Mouse (Mus musculus) heart, embryonic 13.5 days (tissue): ENCODE results near the gene Setdb2. TPM values are rescaled to one million over a fixed set of nuclear protein-coding genes. Genes with fewer than 3 reads are reported as not detected.

Source experiments
- ATAC-seq: fragments of 200-750 bp; cut with Nextera tagmentation; 2 replicates; pipeline ENCODE4 v1.8.0; 2017; ENCODE audit warnings: moderate TSS enrichment; ENCODE audit not compliant: insufficient number of reproducible peaks, low FRiP score, low TSS enrichment; ENCODE audit errors: extremely low read depth
- H3K27ac ChIP-seq: fragments of 300-500 bp; sonication (generic); replicated peaks from 2 replicates; pipeline ENCODE4 v1.5.1; 2015; ENCODE audit warnings: moderate library complexity, mild to moderate bottlenecking, inconsistent platforms
- H3K27me3 ChIP-seq: fragments of 300-500 bp; sonication (generic); replicated peaks from 2 replicates; pipeline ENCODE4 v1.6.1; 2015; ENCODE audit warnings: mild to moderate bottlenecking, inconsistent platforms
- H3K36me3 ChIP-seq: fragments of 300-500 bp; sonication (generic); 2 replicates; pipeline ENCODE4 v1.6.1; 2015; ENCODE audit warnings: mild to moderate bottlenecking, inconsistent platforms
- H3K4me1 ChIP-seq: fragments of 300-500 bp; sonication (generic); 2 replicates; pipeline ENCODE4 v1.6.1; 2015; ENCODE audit warnings: inconsistent platforms
- H3K4me2 ChIP-seq: fragments of 300-500 bp; sonication (generic); 2 replicates; pipeline ENCODE4 v1.6.1; 2015; ENCODE audit warnings: inconsistent platforms, mild to moderate bottlenecking, moderate library complexity
- H3K4me3 ChIP-seq: fragments of 300-500 bp; sonication (generic); 2 replicates; pipeline ENCODE4 v1.5.1; 2015; ENCODE audit warnings: moderate library complexity, mild to moderate bottlenecking, inconsistent platforms
- H3K9ac ChIP-seq: fragments of 300-500 bp; sonication (generic); 2 replicates; pipeline ENCODE4 v1.6.1; 2015; ENCODE audit warnings: inconsistent platforms, mild to moderate bottlenecking, moderate library complexity
- H3K9me3 ChIP-seq: fragments of 300-500 bp; sonication (generic); 2 replicates; pipeline ENCODE4 v1.6.1; 2016; ENCODE audit warnings: inconsistent platforms
- WGBS: fragments of 180-500 bp; shearing (Covaris S2); methylation state at CpG from one replicate; pipeline ENCODE4 v1.1.7; 2015; ENCODE audit warnings: mixed read lengths; 5-methylcytosine and 5-hydroxymethylcytosine counted together
- polyA plus RNA-seq: library from polyadenylated mRNA; unstranded; fragments of >200 nt; fragmentation: Nextera tagmentation; extraction: Ambion mirVana; gene quantifications from 2 replicates; pipeline ENCODE4 v1.2.1, GENCODE M21; 2015

The Setdb2 gene
- polyA plus RNA-seq = 8.0 and 8.5 TPM in 2 replicates

DNA sequence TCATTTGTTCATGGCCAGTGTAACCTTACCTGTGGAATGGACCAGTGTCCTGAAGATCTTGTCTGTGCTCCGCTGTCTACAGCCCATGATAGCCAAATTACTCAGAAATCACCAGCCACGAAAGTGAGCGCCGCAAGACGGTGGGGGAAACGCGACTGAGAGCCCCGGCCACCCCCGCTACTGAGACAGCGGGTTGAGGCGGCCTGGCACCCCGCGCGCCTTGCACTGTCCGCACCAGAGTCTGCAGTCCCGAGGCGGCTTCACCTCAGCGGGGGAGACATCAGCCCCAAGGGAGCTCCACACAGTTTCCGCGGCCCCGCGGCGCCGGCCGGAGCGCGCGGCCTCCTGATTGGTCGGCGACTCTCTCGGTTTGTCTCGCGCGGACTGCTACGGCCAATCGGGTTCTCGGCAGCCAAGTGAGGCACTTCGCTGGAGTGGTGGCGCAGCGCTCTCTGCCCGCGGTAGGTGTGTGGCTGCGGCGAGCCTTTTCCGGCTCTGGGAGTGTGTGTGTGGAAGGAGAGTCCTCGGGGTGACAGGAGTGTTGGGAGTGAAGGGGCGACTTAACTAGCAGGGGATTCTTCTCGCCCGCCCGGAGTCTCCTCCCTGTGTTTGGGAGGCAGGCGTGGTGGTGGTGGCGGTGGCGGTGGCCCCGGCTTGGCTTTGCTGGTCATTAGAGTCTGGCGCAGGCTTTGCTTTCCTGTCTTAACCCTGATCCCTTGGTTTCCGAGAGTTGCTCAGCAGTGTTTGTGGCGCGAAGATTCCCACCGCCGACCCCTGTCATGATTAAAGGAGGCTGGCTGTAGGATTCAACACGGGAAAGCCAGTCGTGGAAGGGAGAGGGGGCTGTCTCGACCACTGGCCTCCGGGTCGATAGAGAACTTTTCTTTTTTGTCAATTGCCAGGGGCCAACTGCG, at the start of gene Setdb2, which contains the start of gene Cab39l:
Setdb2 (minus strand) TSS at position 327 of the 914 bp plus-strand sequence.
Cab39l (plus strand) TSS at position 415 of the 914 bp plus-strand sequence.
- Histone ChIP-seq H3K27ac (peak within 1 kb of the TSS; percentile 91), H3K27me3 (no peaks in the 10 kb centered on the region), H3K4me1 (peaks cover 14% of the 10 kb centered on the region), H3K4me2 (peak within 1 kb of the TSS; percentile 88), H3K36me3 (no peaks in the 10 kb centered on the region), H3K4me3 (peak within 1 kb of the TSS; percentile 89), H3K9ac (peak within 1 kb of the TSS; percentile 93), H3K9me3 (no peaks in the 10 kb centered on the region)
- under 1% methylated on average over 65 of the region's 66 CpGs for WGBS
- peak; percentile 100 for ATAC-seq

DNA sequence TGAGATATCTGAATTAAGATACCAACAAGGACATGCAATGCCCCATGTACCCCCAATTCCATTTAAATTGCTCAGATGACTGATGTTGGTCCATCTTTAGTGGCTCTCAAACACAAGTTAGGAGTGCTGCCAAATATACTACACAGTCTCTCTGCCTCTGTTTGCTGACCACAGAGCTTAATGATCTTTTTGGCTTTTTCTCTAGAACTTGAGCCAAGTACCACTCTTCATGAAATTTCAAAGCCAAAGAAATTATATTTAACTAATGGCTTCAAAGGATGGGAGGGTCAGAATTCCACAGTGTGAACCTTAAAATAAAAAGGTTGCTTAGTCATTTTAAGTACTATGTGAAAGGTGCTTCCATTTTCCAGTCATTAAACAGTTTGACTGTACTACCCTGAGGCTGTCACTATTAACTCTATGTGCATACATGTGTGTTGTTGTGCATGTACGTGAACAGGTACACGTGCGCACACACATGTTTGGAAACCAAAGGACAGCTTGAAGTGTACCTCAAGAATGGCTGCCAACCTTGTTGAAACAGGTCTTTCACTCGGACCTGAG, 44.6 kb upstream of the Setdb2 start:
- no peak overlapping the region for H3K27ac ChIP-seq
- WGBS = 79% methylated on average over 4 of the region's 4 CpGs

DNA sequence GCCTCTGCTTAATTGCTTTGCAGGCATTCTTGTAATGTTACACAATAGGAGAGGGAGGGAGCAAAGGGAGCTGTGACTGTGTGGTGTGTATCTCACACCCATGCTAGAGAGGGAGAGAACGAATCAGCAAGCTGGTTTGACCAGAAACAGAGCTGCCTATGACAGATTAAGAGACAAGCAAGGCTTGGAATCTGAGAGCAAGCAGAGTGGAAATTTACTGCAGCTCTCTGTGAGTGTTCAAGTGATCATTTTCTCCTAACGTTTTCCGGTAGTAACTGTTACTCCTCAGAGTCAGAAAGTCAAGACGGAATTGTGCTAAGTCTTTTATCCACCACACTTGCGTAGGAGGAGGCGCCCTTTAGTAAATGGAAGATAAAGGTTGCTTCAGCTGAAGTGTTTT, 38.0 kb upstream of the Setdb2 start:
- Histone ChIP-seq H3K9me3 (no peaks in the 10 kb centered on the region), H3K4me1 (peaks cover 13% of the 10 kb centered on the region), H3K4me3 (peak overlapping the region; percentile 36), H3K36me3 (no peaks in the 10 kb centered on the region), H3K9ac (peak overlapping the region; percentile 63), H3K27me3 (no peaks in the 10 kb centered on the region), H3K27ac (peak overlapping the region; percentile 72), H3K4me2 (peak overlapping the region; percentile 61)
- no peak for ATAC-seq
- 19% methylated on average over 6 of the region's 6 CpGs for WGBS

More for the DNA sequence above, 44.6 kb upstream of the Setdb2 start:
- ATAC-seq = no peak
- no peak overlapping the region for H3K4me3 ChIP-seq
- H3K9ac ChIP-seq = no peak overlapping the region
- H3K4me2 ChIP-seq = no peak overlapping the region
- no peaks in the 10 kb centered on the region for H3K4me1 ChIP-seq
- H3K36me3 ChIP-seq = no peaks in the 10 kb centered on the region
- no peaks in the 10 kb centered on the region for H3K9me3 ChIP-seq
- no peaks in the 10 kb centered on the region for H3K27me3 ChIP-seq

DNA sequence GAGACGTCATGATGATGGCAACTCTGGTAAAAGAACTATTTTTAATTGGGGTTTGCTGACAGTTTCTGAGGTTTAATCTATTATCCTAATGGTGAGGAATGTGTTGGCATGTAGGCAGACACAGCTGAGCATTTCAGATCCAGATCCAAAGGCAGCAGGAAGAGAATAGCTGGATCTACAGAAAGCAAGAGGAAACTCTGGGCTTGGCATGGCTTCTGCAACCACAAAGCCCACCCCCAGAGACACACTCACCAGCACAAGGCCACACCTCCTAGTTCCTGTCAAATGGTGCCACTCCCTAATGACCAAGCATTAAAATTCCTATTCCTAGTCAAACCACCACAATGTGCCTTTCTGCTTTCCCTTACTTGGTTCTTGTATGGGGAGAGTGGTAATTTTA, 30.1 kb upstream of the Setdb2 start:
- ATAC-seq = no peak
- 84% methylated on average over 1 of the region's 1 CpGs for WGBS
- no peaks in the 10 kb centered on the region for H3K9me3 ChIP-seq

DNA sequence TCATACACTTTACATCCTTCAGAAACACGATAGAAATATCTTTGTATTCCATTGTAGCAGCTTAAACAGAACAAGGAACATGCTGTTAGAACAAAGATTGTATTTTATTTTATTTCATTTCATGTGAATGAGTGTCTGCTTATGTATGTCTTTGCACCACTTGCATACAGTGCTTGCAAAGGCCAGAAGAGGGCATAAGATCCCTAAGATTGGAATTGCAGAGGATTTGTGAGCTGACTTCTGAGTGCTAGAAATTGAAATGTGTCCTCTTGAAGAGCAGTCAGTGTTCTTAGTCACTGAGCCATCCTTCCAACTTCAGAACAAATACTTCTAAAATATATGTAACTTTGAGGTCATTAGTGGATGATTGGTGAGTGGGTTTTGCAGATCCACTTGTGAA, 27.1 kb upstream of the Setdb2 start:
- no peak for ATAC-seq
- H3K4me1 ChIP-seq = peaks cover 6% of the 10 kb centered on the region; the same call in 1 of the 2 replicates
- H3K4me2 ChIP-seq = no peak overlapping the region
- no peak overlapping the region for H3K9ac ChIP-seq
- no peaks in the 10 kb centered on the region for H3K27me3 ChIP-seq
- no peaks in the 10 kb centered on the region for H3K9me3 ChIP-seq
- 53% methylated on average over 1 of the region's 1 CpGs for WGBS
- no peak overlapping the region for H3K4me3 ChIP-seq
- H3K36me3 ChIP-seq = 0 out of 2 replicates have a peak, but pooled peaks cover 3% of the 10 kb centered on the region
- no peak overlapping the region for H3K27ac ChIP-seq

More for the DNA sequence above, 30.1 kb upstream of the Setdb2 start:
- H3K4me1 ChIP-seq = peaks cover 6% of the 10 kb centered on the region; the same call in 1 of the 2 replicates
- no peak overlapping the region for H3K9ac ChIP-seq
- H3K4me2 ChIP-seq = no peak overlapping the region
- no peak overlapping the region for H3K27ac ChIP-seq
- no peaks in the 10 kb centered on the region for H3K27me3 ChIP-seq
- no peak overlapping the region for H3K4me3 ChIP-seq
- H3K36me3 ChIP-seq = 0 out of 2 replicates have a peak, but pooled peaks cover 3% of the 10 kb centered on the region

DNA sequence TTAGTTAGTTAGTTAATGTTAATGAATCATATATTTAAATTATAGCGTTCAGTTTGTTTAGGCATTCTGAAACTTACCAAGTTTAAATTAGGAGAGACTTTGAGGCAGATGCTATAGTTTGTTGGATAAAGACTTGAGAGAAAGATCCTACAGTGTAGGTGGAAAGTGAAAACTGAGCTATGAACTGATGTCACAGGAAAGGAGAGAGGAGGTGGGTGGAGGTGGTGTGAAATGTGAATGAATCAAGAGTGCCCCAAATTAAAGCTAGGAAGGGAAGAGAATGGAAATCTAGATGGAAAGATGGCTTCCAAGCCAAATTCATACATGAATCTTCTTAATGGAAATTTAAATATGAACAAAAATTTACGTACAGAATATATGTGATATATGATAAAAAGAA, 25.8 kb upstream of the Setdb2 start:
- ATAC-seq = no peak
- Histone ChIP-seq H3K27ac (no peak overlapping the region), H3K4me1 (peaks cover 6% of the 10 kb centered on the region; the same call in 1 of the 2 replicates), H3K4me2 (no peak overlapping the region), H3K9me3 (no peaks in the 10 kb centered on the region), H3K27me3 (no peaks in the 10 kb centered on the region), H3K9ac (no peak overlapping the region), H3K36me3 (peaks cover 11% of the 10 kb centered on the region), H3K4me3 (no peak overlapping the region)
- WGBS = 83% methylated on average over 2 of the region's 2 CpGs

DNA sequence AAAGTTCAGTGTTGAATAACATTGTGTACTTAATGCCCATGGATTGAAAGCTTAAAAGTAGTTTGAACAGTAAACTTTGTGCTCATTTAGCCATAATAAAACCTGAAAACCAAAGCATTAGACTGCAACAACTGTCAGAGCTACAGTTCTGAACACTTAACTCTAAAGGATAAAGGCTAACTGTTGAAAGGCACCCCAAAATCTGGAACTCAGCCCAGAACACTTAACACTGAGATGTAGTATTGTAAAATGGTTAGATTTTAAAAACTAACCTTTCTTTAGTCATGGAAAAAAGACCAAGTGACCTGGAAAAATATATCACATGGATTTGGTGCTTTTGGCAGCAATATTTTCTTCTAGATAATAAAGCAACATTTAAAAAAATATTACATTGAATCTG, 7.3 kb upstream of the Setdb2 start:
- ATAC-seq = no peak
- Histone ChIP-seq H3K36me3 (0 out of 2 replicates have a peak, but pooled peaks cover 7% of the 10 kb centered on the region), H3K27me3 (no peaks in the 10 kb centered on the region), H3K4me1 (peaks cover 13% of the 10 kb centered on the region), H3K9ac (no peak overlapping the region), H3K4me3 (no peak overlapping the region), H3K4me2 (no peak overlapping the region), H3K9me3 (peaks cover 7% of the 10 kb centered on the region; the same call in 1 of the 2 replicates), H3K27ac (no peak overlapping the region)

DNA sequence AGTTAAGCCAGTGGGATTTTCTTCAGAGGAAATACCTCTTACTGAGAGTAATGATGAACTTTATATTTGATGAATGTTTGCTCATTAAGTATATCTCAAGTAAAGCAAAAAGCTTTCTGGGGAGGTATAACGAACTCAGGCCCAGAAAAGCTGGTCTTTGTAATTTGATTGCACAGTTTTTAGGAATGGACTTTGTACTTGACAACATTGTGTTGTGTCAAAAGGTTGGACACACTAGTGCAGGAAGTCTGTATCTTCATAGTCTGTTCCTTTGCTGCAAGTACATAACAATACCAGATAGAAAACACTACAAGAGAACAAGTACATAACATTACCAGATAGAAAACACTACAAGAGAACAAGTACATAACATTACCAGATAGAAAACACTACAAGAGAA, 4.7 kb upstream of the Setdb2 start:
- 0 out of 2 replicates have a peak, but pooled peaks cover 7% of the 10 kb centered on the region for H3K36me3 ChIP-seq
- H3K4me2 ChIP-seq = no peak overlapping the region
- H3K9me3 ChIP-seq = peaks cover 7% of the 10 kb centered on the region; the same call in 1 of the 2 replicates
- H3K4me3 ChIP-seq = no peak overlapping the region
- H3K27ac ChIP-seq = no peak overlapping the region
- no peak overlapping the region for H3K9ac ChIP-seq
- ATAC-seq = no peak
- H3K4me1 ChIP-seq = peaks cover 16% of the 10 kb centered on the region
- WGBS = 80% methylated on average over 1 of the region's 1 CpGs
- H3K27me3 ChIP-seq = no peaks in the 10 kb centered on the region

DNA sequence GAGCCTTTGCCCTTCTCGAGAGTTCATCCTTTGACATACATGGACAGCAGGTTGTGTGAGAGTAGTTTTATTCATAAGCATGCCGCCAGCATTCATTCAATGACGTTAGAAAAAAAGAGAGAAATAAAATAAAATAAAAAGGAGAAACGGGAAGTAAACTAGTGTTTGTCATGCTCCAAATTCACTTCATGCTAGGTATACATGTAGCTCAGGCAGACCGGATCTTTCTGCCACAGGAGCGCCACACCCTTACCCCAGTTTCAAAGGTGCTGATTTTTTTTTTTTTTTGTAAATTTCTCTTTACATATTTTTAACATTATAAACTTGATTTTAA, 755 bp upstream of the Setdb2 start:
- Histone ChIP-seq H3K4me2 (peak overlapping the region; percentile 88), H3K4me1 (peaks cover 16% of the 10 kb centered on the region), H3K36me3 (no peaks in the 10 kb centered on the region), H3K9me3 (no peaks in the 10 kb centered on the region), H3K4me3 (peak overlapping the region; percentile 89), H3K27ac (peak overlapping the region; percentile 91), H3K9ac (peak overlapping the region; percentile 93), H3K27me3 (no peaks in the 10 kb centered on the region)
- no peak for ATAC-seq
- WGBS = 10% methylated on average over 6 of the region's 6 CpGs

DNA sequence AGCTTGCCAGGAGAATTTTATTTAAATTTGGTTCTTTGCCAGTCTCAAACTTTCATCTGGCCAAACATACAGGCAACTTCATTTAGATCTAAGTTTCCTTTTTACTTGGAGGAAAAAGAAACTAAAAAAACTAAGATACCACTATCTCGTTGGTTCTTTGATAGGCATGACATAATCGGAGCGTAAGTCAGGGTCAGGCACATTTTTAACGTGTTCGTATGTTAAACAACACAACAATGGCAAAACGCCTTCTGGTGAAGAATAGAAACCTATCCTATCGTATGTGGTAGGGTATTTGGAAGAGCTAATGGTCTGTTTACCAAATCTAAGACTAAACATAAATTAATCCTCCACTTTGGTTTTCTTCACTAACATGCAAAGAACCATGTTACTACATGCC, 645 bp downstream of the Setdb2 start:
- H3K27ac ChIP-seq = no peak overlapping the region
- WGBS = 13% methylated on average over 7 of the region's 7 CpGs
- peak overlapping the region; percentile 89 for H3K4me3 ChIP-seq
- peaks cover 14% of the 10 kb centered on the region for H3K4me1 ChIP-seq
- peak overlapping the region; percentile 88 for H3K4me2 ChIP-seq
- ATAC-seq = no peak
- H3K9me3 ChIP-seq = no peaks in the 10 kb centered on the region
- H3K27me3 ChIP-seq = no peaks in the 10 kb centered on the region
- H3K36me3 ChIP-seq = no peaks in the 10 kb centered on the region
- peak overlapping the region; percentile 93 for H3K9ac ChIP-seq

DNA sequence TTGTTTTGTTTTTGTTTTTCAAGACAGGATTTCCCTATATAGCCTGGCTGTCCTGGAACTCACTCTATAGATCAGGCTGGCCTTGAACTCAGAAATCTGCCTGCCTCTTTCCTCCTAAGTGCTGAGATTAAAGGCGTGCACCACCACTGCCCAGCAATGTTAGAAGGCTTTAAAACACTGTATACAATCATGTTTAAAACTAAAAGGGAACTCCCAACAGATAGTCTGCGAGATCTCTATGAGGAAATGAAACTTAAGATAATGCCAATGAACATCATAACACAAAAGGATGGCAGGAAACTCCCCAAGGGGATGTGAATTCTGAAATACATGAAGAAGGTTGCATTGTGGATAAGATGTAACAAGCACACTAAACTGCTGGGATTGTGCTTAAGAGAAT, 2.2 kb downstream of the Setdb2 start:
- Histone ChIP-seq H3K9me3 (no peaks in the 10 kb centered on the region), H3K4me1 (peaks cover 14% of the 10 kb centered on the region), H3K27ac (no peak overlapping the region), H3K9ac (no peak overlapping the region), H3K27me3 (no peaks in the 10 kb centered on the region), H3K36me3 (no peaks in the 10 kb centered on the region), H3K4me2 (no peak overlapping the region), H3K4me3 (no peak overlapping the region)
- ATAC-seq = no peak
- 76% methylated on average over 2 of the region's 2 CpGs for WGBS
